Mouse (Mus musculus): ENCODE measurements around the gene Fa2h. TPM values are rescaled to one million over a fixed set of nuclear protein-coding genes. Genes with fewer than 3 reads are reported as not detected.
"Not testable (repeated sequence)": the region's sequence is repeated elsewhere in the genome, so short reads cannot be mapped to it uniquely, and the experiment has no call there.

Gene Fa2h
- polyA plus RNA-seq, 1 experiment: 0.54 TPM

- H3K27me3 ChIP-seq (ENCODE audit: control insufficient read depth, insufficient read depth, insufficient read length): no peaks in the 10 kb centered on the region
- no peaks in the 10 kb centered on the region for H3K36me3 ChIP-seq (ENCODE audit: control insufficient read depth, insufficient read depth)
- no peak overlapping the region for H3K4me3 ChIP-seq
- no peak overlapping the region for H3ac ChIP-seq (ENCODE audit: control insufficient read depth, insufficient read length)
- H3K4me2 ChIP-seq (ENCODE audit: low read depth): no peak overlapping the region
- TF ChIP-seq POLR2AphosphoS2 (IDR thresholded peaks at IDR 0.05; ENCODE audit: insufficient read length, low read depth): no peak
- no peak for TF ChIP-seq MYOG (IDR thresholded peaks at IDR 0.05; ENCODE audit: control insufficient read depth in 1 of 3, insufficient read depth in 1 of 3, insufficient read length in 2 of 3, low read depth in 2 of 3)
- TF ChIP-seq TCF12 (IDR thresholded peaks at IDR 0.05; ENCODE audit: insufficient read depth, poor library complexity, severe bottlenecking): no peak
- TF ChIP-seq POLR2A (IDR thresholded peaks at IDR 0.05; ENCODE audit: insufficient read length, low read depth): no peak
- no peak for TF ChIP-seq MYOD1 (IDR thresholded peaks at IDR 0.05; ENCODE audit: control insufficient read depth in 1 of 3, insufficient read length in 2 of 3, low read depth in 2 of 3)
- TF ChIP-seq SRF (IDR thresholded peaks at IDR 0.05; ENCODE audit: control insufficient read depth, insufficient read length, low read depth): no peak
- TF ChIP-seq REST (IDR thresholded peaks at IDR 0.05; ENCODE audit: insufficient read depth, insufficient read length): no peak
- TF ChIP-seq E2F4 (IDR thresholded peaks at IDR 0.05; ENCODE audit: insufficient read depth): no peak
- H3K79me2 ChIP-seq (ENCODE audit: control insufficient read depth, insufficient read depth): peaks cover 6% of the 10 kb centered on the region
These were observed 89.3 kb downstream of the Fa2h start for GRCm38 (mm10) chr8:111304359-111304758.

DNA sequence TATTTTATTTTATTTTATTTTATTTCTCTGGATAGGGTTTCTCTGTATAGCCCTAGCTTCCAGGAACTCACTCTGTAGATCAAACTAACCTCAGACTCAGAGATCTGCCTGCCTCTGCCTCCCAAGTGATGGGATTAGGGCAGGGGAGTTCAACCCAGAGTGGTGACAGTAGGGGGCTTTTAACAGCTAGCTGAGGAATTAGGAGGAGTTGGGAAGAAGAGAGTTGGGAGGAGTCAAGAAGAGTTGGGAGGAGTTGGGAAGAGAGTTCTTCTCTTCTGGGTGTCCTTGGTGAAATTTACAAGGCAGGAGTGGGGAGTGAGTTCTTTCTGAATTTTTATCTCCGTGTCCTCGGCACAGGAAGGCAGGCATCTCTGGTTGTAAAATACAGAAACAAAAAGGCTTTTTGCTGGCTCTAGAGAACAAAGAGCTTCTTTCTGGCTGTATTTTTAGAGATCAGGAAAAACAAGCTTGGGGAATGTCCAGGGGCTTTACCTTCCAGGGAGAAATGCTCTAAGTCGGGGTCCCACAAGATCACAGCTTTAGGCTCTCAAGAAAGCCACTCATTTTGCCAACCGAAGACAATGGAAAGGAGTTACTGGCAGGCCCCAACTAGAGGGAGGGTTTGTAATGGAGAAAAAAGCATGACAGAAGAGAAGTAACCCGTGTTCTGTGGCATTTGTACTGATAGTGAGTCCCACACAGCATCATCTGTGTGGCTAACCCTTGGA, 90.4 kb downstream of the Fa2h start:
- not testable (repeated sequence) for H3K4me2 ChIP-seq (ENCODE audit: low read depth); H3K36me3 ChIP-seq (ENCODE audit: control insufficient read depth, insufficient read depth); H3K4me3 ChIP-seq; H3K27me3 ChIP-seq (ENCODE audit: control insufficient read depth, insufficient read depth, insufficient read length); H3ac ChIP-seq (ENCODE audit: control insufficient read depth, insufficient read length)
- H3K79me2 ChIP-seq (ENCODE audit: control insufficient read depth, insufficient read depth): peaks cover 17% of the 10 kb centered on the region

- Histone ChIP-seq H3K4me2 (ENCODE audit: low read depth) (peak overlapping the region; percentile 86), H3K27me3 (ENCODE audit: control insufficient read depth, insufficient read depth, insufficient read length) (no peaks in the 10 kb centered on the region), H3K79me2 (ENCODE audit: control insufficient read depth, insufficient read depth) (peaks cover 35% of the 10 kb centered on the region), H3K36me3 (ENCODE audit: control insufficient read depth, insufficient read depth) (peaks cover 3% of the 10 kb centered on the region), H3ac (ENCODE audit: control insufficient read depth, insufficient read length) (peak overlapping the region; percentile 30), H3K4me3 (peak overlapping the region; percentile 91)
- TF ChIP-seq CEBPB (IDR thresholded peaks at IDR 0.05; ENCODE audit: insufficient read depth, poor library complexity, severe bottlenecking) (no peak), POLR2AphosphoS2 (IDR thresholded peaks at IDR 0.05; ENCODE audit: insufficient read length, low read depth) (no peak), TCF12 (IDR thresholded peaks at IDR 0.05; ENCODE audit: insufficient read depth, poor library complexity, severe bottlenecking) (no peak), REST (IDR thresholded peaks at IDR 0.05; ENCODE audit: insufficient read depth, insufficient read length) (no peak), MYOG (IDR thresholded peaks at IDR 0.05; ENCODE audit: control insufficient read depth in 1 of 3, insufficient read depth in 1 of 3, insufficient read length in 2 of 3, low read depth in 2 of 3) (no peak), MAX (IDR thresholded peaks at IDR 0.05; ENCODE audit: low read depth) (no peak), POLR2A (IDR thresholded peaks at IDR 0.05; ENCODE audit: insufficient read length, low read depth) (no peak), MYOD1 (IDR thresholded peaks at IDR 0.05; ENCODE audit: control insufficient read depth in 1 of 3, insufficient read length in 2 of 3, low read depth in 2 of 3) (no peak), SRF (IDR thresholded peaks at IDR 0.05; ENCODE audit: control insufficient read depth, insufficient read length, low read depth) (no peak), TCF3 (IDR thresholded peaks at IDR 0.05; ENCODE audit: insufficient read length, low read depth) (no peak)
These were observed 92.8 kb downstream of the Fa2h start for GRCm38 (mm10) chr8:111300597-111301546.

DNA sequence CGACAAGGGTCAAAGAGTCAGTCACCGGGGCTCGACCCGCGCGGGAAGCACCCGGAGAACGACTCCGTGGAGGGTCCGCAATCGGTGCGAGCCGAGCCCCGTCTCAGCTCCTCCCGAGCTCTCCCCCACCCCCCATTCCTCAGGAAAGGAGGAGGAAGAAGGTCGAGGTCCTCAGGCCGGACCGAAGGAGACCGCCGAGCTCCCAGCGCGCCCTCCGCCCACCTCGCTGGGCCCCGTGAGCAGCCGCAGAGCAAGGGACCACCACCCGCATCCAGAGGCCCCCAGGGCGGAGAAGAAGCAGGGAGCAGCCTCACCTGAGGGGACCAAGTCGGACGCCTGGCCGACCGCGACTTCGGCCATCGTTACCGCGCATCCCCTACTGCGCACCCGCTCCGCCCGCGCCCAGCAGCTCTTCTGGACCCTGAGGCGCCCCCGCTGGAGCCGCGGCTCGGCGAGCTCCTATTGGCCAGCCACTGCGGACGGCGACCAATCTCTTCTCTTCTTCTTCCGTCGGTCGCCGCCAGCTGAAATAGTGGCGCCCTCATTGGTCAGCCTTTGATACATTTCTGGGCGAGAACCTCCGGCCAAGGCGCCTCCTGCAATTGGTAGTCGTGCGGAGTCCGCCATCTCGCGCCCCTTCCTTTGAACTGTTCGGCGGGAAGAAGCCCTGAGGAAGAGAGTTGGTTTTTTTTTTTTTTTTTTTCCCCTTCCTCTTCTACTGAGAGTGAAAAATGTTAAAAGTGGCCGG, 93.6 kb downstream of the Fa2h start, which contains the start of gene Rfwd3:
TSS of gene Rfwd3 (minus strand) at position 402 of the 748 bp plus-strand sequence.
- H3K36me3 ChIP-seq (ENCODE audit: control insufficient read depth, insufficient read depth): peaks cover 3% of the 10 kb centered on the region
- H3ac ChIP-seq (ENCODE audit: control insufficient read depth, insufficient read length): peak within 1 kb of the TSS; percentile 30
- peak within 1 kb of the TSS; percentile 91 for H3K4me3 ChIP-seq
- TF ChIP-seq E2F4 (IDR thresholded peaks at IDR 0.05; ENCODE audit: insufficient read depth) (peak; percentile 93), MYOD1 (IDR thresholded peaks at IDR 0.05; ENCODE audit: control insufficient read depth in 1 of 3, insufficient read length in 2 of 3, low read depth in 2 of 3) (peak in 1 of 3 experiments; percentile 7), MYOG (IDR thresholded peaks at IDR 0.05; ENCODE audit: control insufficient read depth in 1 of 3, insufficient read depth in 1 of 3, insufficient read length in 2 of 3, low read depth in 2 of 3) (peak in 1 of 3 experiments; percentile 2), REST (IDR thresholded peaks at IDR 0.05; ENCODE audit: insufficient read depth, insufficient read length) (peak; percentile 23), POLR2A (IDR thresholded peaks at IDR 0.05; ENCODE audit: insufficient read length, low read depth) (peak; percentile 89), SRF (IDR thresholded peaks at IDR 0.05; ENCODE audit: control insufficient read depth, insufficient read length, low read depth) (peak; percentile 46), TCF3 (IDR thresholded peaks at IDR 0.05; ENCODE audit: insufficient read length, low read depth) (no peak), CEBPB (IDR thresholded peaks at IDR 0.05; ENCODE audit: insufficient read depth, poor library complexity, severe bottlenecking) (no peak), POLR2AphosphoS2 (IDR thresholded peaks at IDR 0.05; ENCODE audit: insufficient read length, low read depth) (peak; percentile 96), MAX (IDR thresholded peaks at IDR 0.05; ENCODE audit: low read depth) (no peak)
- peaks cover 44% of the 10 kb centered on the region for H3K79me2 ChIP-seq (ENCODE audit: control insufficient read depth, insufficient read depth)
- peak within 1 kb of the TSS; percentile 86 for H3K4me2 ChIP-seq (ENCODE audit: low read depth)
- H3K27me3 ChIP-seq (ENCODE audit: control insufficient read depth, insufficient read depth, insufficient read length): no peaks in the 10 kb centered on the region

Measured in myocyte (in vitro differentiated cells).